Mouse (Mus musculus) limb, embryonic 14.5 days (tissue): Measurements from ENCODE around the gene Rnaseh2a. TPM values are rescaled to one million over a fixed set of nuclear protein-coding genes. Genes with fewer than 3 reads are reported as not detected.

ENCODE experiments used
- ATAC-seq: fragments of 200-750 bp; cut with Nextera tagmentation; 2 replicates; pipeline ENCODE4 v1.8.0; 2017; ENCODE audit warnings: low read depth, moderate number of reproducible peaks, moderate TSS enrichment; ENCODE audit not compliant: low FRiP score
- DNase-seq: peaks from one replicate; pipeline ENCODE4 v3.0.0-alpha.2; 2015; ENCODE audit warnings: low spot score
- H3K27ac ChIP-seq: fragments of 300-500 bp; sonication (generic); replicated peaks from 2 replicates; pipeline ENCODE4 v1.5.1; 2014; ENCODE audit warnings: low read depth, mild to moderate bottlenecking, low read length, moderate library complexity, mixed read lengths
- H3K27me3 ChIP-seq: fragments of 300-500 bp; sonication (generic); 2 replicates; pipeline ENCODE4 v1.6.1; 2014; ENCODE audit warnings: low read length, mixed read lengths; ENCODE audit not compliant: control insufficient read depth, insufficient read depth
- H3K36me3 ChIP-seq: fragments of 300-500 bp; sonication (generic); 2 replicates; pipeline ENCODE4 v1.6.1; 2014; ENCODE audit warnings: mild to moderate bottlenecking, low read length, moderate library complexity, mixed read lengths; ENCODE audit not compliant: control insufficient read depth, insufficient read depth
- H3K4me1 ChIP-seq: fragments of 300-500 bp; sonication (generic); 2 replicates; pipeline ENCODE4 v1.6.1; 2014; ENCODE audit warnings: antibody characterized with exemption, low read length, mixed read lengths; ENCODE audit not compliant: control insufficient read depth, insufficient read depth
- H3K4me2 ChIP-seq: fragments of 300-500 bp; sonication (generic); replicated peaks from 2 replicates; pipeline ENCODE4 v1.6.1; 2014; ENCODE audit warnings: low read depth, mild to moderate bottlenecking, low read length, moderate library complexity; ENCODE audit not compliant: severe bottlenecking
- H3K4me3 ChIP-seq: fragments of 300-500 bp; sonication (generic); replicated peaks from 2 replicates; pipeline ENCODE4 v1.5.1; 2014; ENCODE audit warnings: low read length
- H3K9ac ChIP-seq: fragments of 300-500 bp; sonication (generic); 2 replicates; pipeline ENCODE4 v1.6.1; 2014; ENCODE audit warnings: mild to moderate bottlenecking, low read depth, low read length, moderate library complexity; ENCODE audit not compliant: severe bottlenecking
- H3K9me3 ChIP-seq: fragments of 300-500 bp; sonication (generic); 2 replicates; pipeline ENCODE4 v1.6.1; 2016; ENCODE audit warnings: low read length; ENCODE audit not compliant: control insufficient read depth
- POLR2A ChIP-seq: fragments of 200-500 bp; IDR thresholded peaks from 2 replicates; pipeline ENCODE4 v1.8.0; 2012; ENCODE audit warnings: inconsistent platforms, mild to moderate bottlenecking, moderate library complexity, borderline replicate concordance; ENCODE audit not compliant: insufficient read depth, insufficient read length; ENCODE audit errors: extremely low read depth
- WGBS: fragments of 180-500 bp; shearing (Covaris S2); extraction: QIAGEN DNeasy Blood & Tissue Kit; methylation state at CpG from one replicate; pipeline ENCODE4 v1.1.7; 2014; 5-methylcytosine and 5-hydroxymethylcytosine counted together
- polyA plus RNA-seq, 2 experiments: library from polyadenylated mRNA; depleted of rRNA in 1 of 2; stranded (reverse) in 1 of 2; unstranded in 1 of 2; fragments of >200 nt; fragmentation: Nextera tagmentation in 1 of 2; extraction: Ambion mirVana in 1 of 2; gene quantifications; 2 replicates each; pipeline versions ENCODE4 v1.2.1 to v1.2.3; 2012 to 2014

The Rnaseh2a gene
- polyA plus RNA-seq, 2 experiments: 60.8 to 90.8 TPM

DNA sequence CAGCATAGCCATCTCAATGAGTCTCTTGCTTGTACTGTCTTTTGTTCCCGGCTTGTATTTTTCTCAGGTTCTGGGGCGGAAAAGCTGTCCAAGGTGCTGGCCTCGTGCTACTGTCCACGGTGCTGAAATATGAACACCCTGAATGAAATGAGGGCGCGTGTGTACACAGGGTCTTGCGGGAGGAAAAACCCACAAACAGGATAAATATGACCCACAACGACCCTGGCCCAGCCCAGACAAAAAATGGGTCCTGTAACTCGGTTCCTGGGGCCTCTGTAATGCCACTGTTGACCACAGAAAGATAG, 22.4 kb downstream of the Rnaseh2a start:
- WGBS: 17% methylated on average over 9 of the region's 9 CpGs
- Histone ChIP-seq H3K4me3 (no peak overlapping the region), H3K4me1 (peaks cover 6% of the 10 kb centered on the region; the same call in 1 of the 2 replicates), H3K27ac (no peak overlapping the region), H3K36me3 (no peaks in the 10 kb centered on the region), H3K4me2 (no peak overlapping the region), H3K27me3 (peaks cover 51% of the 10 kb centered on the region), H3K9ac (no peak overlapping the region), H3K9me3 (no peaks in the 10 kb centered on the region)
- no peak for TF ChIP-seq POLR2A
- DNase-seq (peak; percentile 43), ATAC-seq (no peak)

DNA sequence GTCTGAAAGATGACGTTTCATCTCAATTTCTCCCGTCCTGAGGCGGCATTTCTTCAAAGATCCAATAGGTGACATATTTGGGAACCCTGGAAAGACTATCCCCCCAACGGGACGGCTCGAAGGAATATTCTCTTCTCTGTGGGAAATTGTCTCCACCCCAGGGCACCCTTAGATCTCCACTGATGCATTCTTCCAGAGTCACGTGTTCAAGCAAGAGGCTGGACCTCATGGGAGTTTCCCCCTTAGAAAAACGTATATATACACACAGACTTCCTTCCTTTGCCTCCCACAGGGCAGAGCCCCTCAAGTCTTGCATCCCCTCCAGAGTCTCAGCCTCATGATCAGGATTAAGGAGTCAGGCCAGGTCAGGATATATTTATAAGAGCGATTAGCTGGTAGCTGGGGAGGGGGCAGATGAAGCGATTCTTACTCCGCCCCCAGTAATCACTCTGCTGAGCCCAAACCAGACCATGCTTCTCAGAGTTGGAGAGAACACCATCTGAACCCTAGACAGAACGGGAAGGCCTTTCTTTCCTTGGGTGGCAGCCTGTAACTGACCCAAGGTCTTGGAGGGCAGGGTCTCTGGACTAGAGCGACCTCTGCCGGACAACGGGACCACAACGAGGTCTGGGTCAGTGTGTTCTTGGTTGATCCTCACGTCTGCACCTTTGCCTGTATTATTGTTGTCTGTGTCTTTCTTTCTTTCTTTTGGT, 22.9 kb downstream of the Rnaseh2a start, which contains the start of gene Rtbdn:
Rtbdn (plus strand) TSS at position 464 of the 713 bp plus-strand sequence.
- Histone ChIP-seq H3K9me3 (no peaks in the 10 kb centered on the region), H3K27me3 (peaks cover 51% of the 10 kb centered on the region), H3K4me2 (peak within 1 kb of the TSS; percentile 69), H3K27ac (no peak within 1 kb of the TSS), H3K9ac (0 out of 2 replicates have a peak within 1 kb of the TSS, but pooled peaks have one; percentile 21), H3K4me1 (peaks cover 6% of the 10 kb centered on the region; the same call in 1 of the 2 replicates), H3K4me3 (peak within 1 kb of the TSS; percentile 38), H3K36me3 (no peaks in the 10 kb centered on the region)
- 8% methylated on average over 17 of the region's 17 CpGs for WGBS
- ATAC-seq (no peak), DNase-seq (no peak)
- no peak for TF ChIP-seq POLR2A

DNA sequence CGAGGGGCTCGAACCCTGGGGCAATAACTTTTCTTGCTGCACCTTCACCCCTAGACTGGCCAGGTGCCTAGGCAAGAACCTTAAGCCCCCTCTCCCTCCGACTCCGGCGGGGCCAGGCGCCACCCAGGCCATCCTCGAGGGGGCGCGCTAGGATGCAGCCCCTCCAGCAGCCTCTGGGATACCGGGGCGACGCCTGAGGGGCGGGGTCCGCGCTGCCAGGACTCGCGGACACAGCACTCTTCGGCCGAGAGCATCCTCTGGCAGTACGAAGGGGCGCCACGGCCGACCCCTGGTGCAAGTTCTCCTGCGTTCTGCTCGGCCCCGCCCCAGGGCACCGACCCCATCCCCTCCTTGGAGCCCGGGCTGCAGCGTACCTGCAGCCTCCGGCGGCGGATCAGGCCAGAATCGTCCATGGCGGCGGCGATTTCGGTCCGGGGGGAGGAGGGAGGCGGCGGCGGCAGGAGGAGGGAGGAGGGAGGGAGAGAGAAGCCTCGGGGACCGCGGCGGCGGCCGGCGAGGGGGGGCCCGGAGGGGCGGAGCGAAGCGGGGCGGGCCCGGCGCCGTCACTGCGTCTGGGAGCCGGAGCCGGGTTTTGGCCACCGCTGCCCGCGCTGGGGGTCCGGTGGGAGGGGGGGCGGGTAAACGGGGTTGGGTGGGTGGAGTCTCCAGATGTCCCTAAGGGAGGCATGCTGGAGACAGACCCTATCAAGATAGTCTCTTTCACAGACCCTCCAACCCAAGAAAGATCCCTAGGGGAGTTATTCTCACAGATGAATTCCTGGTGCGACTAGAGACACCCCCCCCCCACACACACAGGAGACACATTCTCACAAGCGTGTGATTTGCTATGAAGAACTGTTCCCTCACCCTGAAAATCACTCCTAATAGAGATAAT, 23.7 kb downstream of the Rnaseh2a start:
- Histone ChIP-seq H3K27me3 (peaks cover 51% of the 10 kb centered on the region), H3K4me2 (peak overlapping the region; percentile 69), H3K4me1 (peaks cover 6% of the 10 kb centered on the region; the same call in 1 of the 2 replicates), H3K4me3 (peak overlapping the region; percentile 38), H3K9ac (0 out of 2 replicates have a peak overlapping the region, but pooled peaks have one; percentile 21), H3K27ac (no peak overlapping the region), H3K36me3 (no peaks in the 10 kb centered on the region), H3K9me3 (no peaks in the 10 kb centered on the region)
- ATAC-seq (no peak), DNase-seq (no peak)
- under 1% methylated on average over 38 of the region's 67 CpGs for WGBS
- no peak for TF ChIP-seq POLR2A

DNA sequence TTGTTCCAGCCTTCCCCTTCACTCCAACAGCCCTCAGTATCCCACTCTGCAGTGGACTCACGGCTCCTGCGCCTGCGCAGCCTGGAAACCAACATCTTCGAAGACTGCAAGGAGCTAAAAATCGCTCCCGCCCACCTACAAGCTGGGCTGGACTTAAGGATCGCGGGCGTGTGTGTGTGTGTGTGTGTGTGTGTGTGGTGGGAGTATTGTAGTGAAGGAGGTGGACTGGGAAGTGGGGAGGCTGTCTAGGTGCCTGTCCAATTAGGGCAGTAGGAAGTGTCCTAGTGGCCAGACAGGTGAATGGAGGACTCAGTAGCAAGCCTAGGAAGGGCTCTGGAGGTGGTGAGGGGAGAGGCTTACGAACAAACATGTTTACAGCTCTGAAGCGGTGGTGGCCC, 24.3 kb downstream of the Rnaseh2a start:
- Histone ChIP-seq H3K4me1 (peaks cover 6% of the 10 kb centered on the region; the same call in 1 of the 2 replicates), H3K4me2 (0 out of 2 replicates have a peak overlapping the region, but pooled peaks have one; percentile 69), H3K9ac (no peak overlapping the region), H3K4me3 (no peak overlapping the region; the same call in 1 of the 2 replicates), H3K27ac (no peak overlapping the region), H3K36me3 (no peaks in the 10 kb centered on the region), H3K9me3 (no peaks in the 10 kb centered on the region), H3K27me3 (peaks cover 48% of the 10 kb centered on the region)
- 10% methylated on average over 11 of the region's 11 CpGs for WGBS
- no peak for TF ChIP-seq POLR2A
- DNase-seq: no peak
- no peak for ATAC-seq

DNA sequence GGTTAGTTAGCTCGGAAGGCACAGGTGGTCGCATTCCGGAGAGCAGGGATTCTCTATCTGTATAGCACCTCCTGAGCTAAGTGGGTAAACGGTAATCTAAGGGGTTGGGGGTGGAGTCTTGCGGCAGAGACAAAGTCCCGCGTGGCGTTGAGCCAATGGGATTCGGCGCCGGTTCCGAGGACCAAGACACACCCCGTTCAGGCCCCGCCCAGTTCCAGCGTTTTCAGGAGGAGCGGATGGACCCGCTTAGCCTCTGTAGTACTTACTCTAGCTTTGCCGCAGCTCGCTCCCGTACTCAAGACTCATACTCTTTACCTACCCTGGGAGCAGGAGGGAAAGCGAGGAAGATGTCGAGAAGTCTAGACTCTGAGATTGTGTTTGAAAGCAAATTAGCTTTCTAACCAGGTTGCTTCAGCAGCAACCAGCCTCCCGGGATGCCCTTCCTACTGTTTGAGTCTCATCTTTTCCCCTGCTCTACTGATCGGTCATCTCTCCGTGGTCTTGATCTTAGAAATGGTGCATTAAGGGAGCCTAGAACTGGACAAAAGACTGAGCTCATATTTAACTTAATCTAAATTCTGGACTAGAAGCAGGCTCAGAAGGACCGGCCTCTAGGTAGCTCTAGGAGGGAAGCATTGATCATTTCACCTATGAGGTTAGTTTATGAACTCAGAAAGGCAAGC, 24.9 kb downstream of the Rnaseh2a start:
- H3K4me1 ChIP-seq: peaks cover 6% of the 10 kb centered on the region; the same call in 1 of the 2 replicates
- no peaks in the 10 kb centered on the region for H3K9me3 ChIP-seq
- H3K36me3 ChIP-seq: no peaks in the 10 kb centered on the region
- ATAC-seq (no peak), DNase-seq (peak; percentile 21)
- TF ChIP-seq POLR2A: no peak
- H3K27me3 ChIP-seq: peaks cover 44% of the 10 kb centered on the region
- H3K27ac ChIP-seq: no peak overlapping the region
- H3K9ac ChIP-seq: no peak overlapping the region
- no peak overlapping the region for H3K4me3 ChIP-seq
- 2% methylated on average over 26 of the region's 26 CpGs for WGBS
- H3K4me2 ChIP-seq: no peak overlapping the region
